Mouse (Mus musculus) retina, postnatal 1 day (tissue): ENCODE data around the gene Ptpn7.
"Not testable (repeated sequence)": the region's sequence is repeated elsewhere in the genome, so short reads cannot be mapped to it uniquely, and the experiment has no call there.

ENCODE experiments used
- DNase-seq: peaks from one replicate; pipeline ENCODE4 v3.0.0-alpha.2; 2012

Gene Ptpn7

GRCm38 (mm10) chr1:135132473-135132872 lies at the start of gene Ptpn7:
Gene Ptpn7 (plus strand): TSS chr1:135132700.
- DNase-seq = peak; percentile 69

- peak; percentile 33 for DNase-seq
Observed at GRCm38 (mm10) chr1:135083465-135083864, 49.0 kb upstream of the Ptpn7 start.

- no peak for DNase-seq
Observed at GRCm38 (mm10) chr1:135085296-135085871, 47.1 kb upstream of the Ptpn7 start.

- DNase-seq = no peak
Observed at GRCm38 (mm10) chr1:135086015-135086414, 46.5 kb upstream of the Ptpn7 start.

- DNase-seq = no peak
Observed at GRCm38 (mm10) chr1:135087414-135087813, 45.1 kb upstream of the Ptpn7 start.

GRCm38 (mm10) chr1:135089626-135090025 lies 42.9 kb upstream of the Ptpn7 start:
- no peak for DNase-seq

GRCm38 (mm10) chr1:135090914-135091313 lies 41.6 kb upstream of the Ptpn7 start:
- DNase-seq = no peak

- no peak for DNase-seq
Observed at GRCm38 (mm10) chr1:135094723-135095122, 37.8 kb upstream of the Ptpn7 start.

GRCm38 (mm10) chr1:135095189-135095588 lies 37.3 kb upstream of the Ptpn7 start:
- no peak for DNase-seq

GRCm38 (mm10) chr1:135096312-135096711 lies 36.2 kb upstream of the Ptpn7 start:
- DNase-seq = no peak

GRCm38 (mm10) chr1:135097441-135097840 lies 35.1 kb upstream of the Ptpn7 start:
- no peak for DNase-seq

- no peak for DNase-seq
Observed at GRCm38 (mm10) chr1:135098441-135098840, 34.1 kb upstream of the Ptpn7 start.

GRCm38 (mm10) chr1:135100400-135100799 lies 32.1 kb upstream of the Ptpn7 start:
- DNase-seq = no peak

- DNase-seq = peak; percentile 50
Observed at GRCm38 (mm10) chr1:135105124-135105523, 27.4 kb upstream of the Ptpn7 start, which contains the start of gene Lgr6. Gene Lgr6 (minus strand): TSS chr1:135105276.

GRCm38 (mm10) chr1:135105951-135106350 lies 26.5 kb upstream of the Ptpn7 start:
- DNase-seq = peak; percentile 79

GRCm38 (mm10) chr1:135108611-135109010 lies 23.9 kb upstream of the Ptpn7 start:
- peak; percentile 85 for DNase-seq

GRCm38 (mm10) chr1:135110075-135110474 lies 22.4 kb upstream of the Ptpn7 start:
- peak; percentile 79 for DNase-seq

- DNase-seq = not testable (repeated sequence)
Observed at GRCm38 (mm10) chr1:135111271-135111670, 21.2 kb upstream of the Ptpn7 start.

GRCm38 (mm10) chr1:135112661-135113060 lies 19.8 kb upstream of the Ptpn7 start:
- DNase-seq = peak; percentile 75

- no peak for DNase-seq
Observed at GRCm38 (mm10) chr1:135124573-135125363, 7.7 kb upstream of the Ptpn7 start.

- DNase-seq = peak; percentile 48
Observed at GRCm38 (mm10) chr1:135125990-135126389, 6.5 kb upstream of the Ptpn7 start.

- DNase-seq = no peak
Observed at GRCm38 (mm10) chr1:135126443-135127027, 6.0 kb upstream of the Ptpn7 start.

- no peak for DNase-seq
Observed at GRCm38 (mm10) chr1:135128011-135128441, 4.5 kb upstream of the Ptpn7 start.

GRCm38 (mm10) chr1:135128986-135129385 lies 3.5 kb upstream of the Ptpn7 start:
- DNase-seq = no peak
